Mouse (Mus musculus) midbrain, embryonic 11.5 days (tissue): ENCODE data around the gene Tmem215. TPM values are rescaled to one million over a fixed set of nuclear protein-coding genes. Genes with fewer than 3 reads are reported as not detected.
A peak's percentile ranks its signal among the peaks of the same experiment; 100 is the strongest.

Experiments
- ATAC-seq: fragments of 200-750 bp; cut with Nextera tagmentation; 2 replicates; pipeline ENCODE4 v1.8.0; 2017; ENCODE audit warnings: moderate TSS enrichment, moderate library complexity; ENCODE audit not compliant: low FRiP score
- DNase-seq: peaks from one replicate; pipeline ENCODE4 v3.0.0; 2015; ENCODE audit warnings: low spot score; ENCODE audit errors: missing footprints
- H3K27ac ChIP-seq: fragments of 300-500 bp; sonication (generic); 2 replicates; pipeline ENCODE4 v1.5.1; 2014; ENCODE audit warnings: low read depth, low read length
- H3K27me3 ChIP-seq: fragments of 300-500 bp; sonication (generic); 2 replicates; pipeline ENCODE4 v1.6.1; 2014; ENCODE audit warnings: mild to moderate bottlenecking, low read length, moderate library complexity, mixed read lengths; ENCODE audit not compliant: control insufficient read depth, insufficient read depth
- H3K36me3 ChIP-seq: fragments of 300-500 bp; sonication (generic); 2 replicates; pipeline ENCODE4 v1.6.1; 2014; ENCODE audit warnings: mild to moderate bottlenecking, low read length, moderate library complexity, mixed read lengths; ENCODE audit not compliant: control insufficient read depth, insufficient read depth
- H3K4me1 ChIP-seq: fragments of 300-500 bp; sonication (generic); 2 replicates; pipeline ENCODE4 v1.6.1; 2014; ENCODE audit warnings: low read length; ENCODE audit not compliant: control insufficient read depth, insufficient read depth
- H3K4me2 ChIP-seq: fragments of 300-500 bp; sonication (generic); 2 replicates; pipeline ENCODE4 v1.6.1; 2014; ENCODE audit warnings: mild to moderate bottlenecking, moderate library complexity
- H3K4me3 ChIP-seq: fragments of 300-500 bp; sonication (generic); 2 replicates; pipeline ENCODE4 v1.5.1; 2014; ENCODE audit warnings: low read depth, low read length
- H3K9ac ChIP-seq: fragments of 300-500 bp; sonication (generic); 2 replicates; pipeline ENCODE4 v1.6.1; 2014; ENCODE audit warnings: low read length
- H3K9me3 ChIP-seq: fragments of 300-500 bp; sonication (generic); 2 replicates; pipeline ENCODE4 v1.6.1; 2016; ENCODE audit warnings: low read length; ENCODE audit not compliant: control insufficient read depth
- WGBS: fragments of 180-500 bp; shearing (Covaris S2); extraction: QIAGEN DNeasy Blood & Tissue Kit; methylation state at CpG from one replicate; pipeline ENCODE4 v1.1.7; 2014; 5-methylcytosine and 5-hydroxymethylcytosine counted together
- polyA plus RNA-seq: library from polyadenylated mRNA; unstranded; fragments of >200 nt; fragmentation: Nextera tagmentation; extraction: Ambion mirVana; gene quantifications from 2 replicates; pipeline ENCODE4 v1.2.1, GENCODE M21; 2014

The Tmem215 gene
- polyA plus RNA-seq, result 0.20 and 0.57 TPM in 2 replicates

DNA sequence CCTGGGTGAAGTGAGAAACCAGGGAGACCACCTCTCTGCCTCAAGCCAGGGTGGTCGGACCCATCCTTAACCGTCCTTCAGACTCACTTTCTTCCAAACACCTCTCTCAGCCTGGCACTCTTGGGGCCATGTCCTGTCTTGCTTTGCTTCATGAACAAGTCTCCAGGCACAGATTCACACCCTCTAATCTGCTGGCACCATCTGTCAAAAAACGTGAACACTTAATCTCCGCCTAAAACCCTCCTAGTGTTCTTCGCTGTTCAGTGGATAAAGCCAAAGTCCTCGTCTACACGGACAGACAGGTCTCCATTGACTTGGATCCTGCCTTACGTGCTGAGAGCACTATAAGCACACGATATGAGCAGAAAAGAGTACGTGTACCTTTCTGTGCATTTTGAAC lies at the start of gene Tmem215:
Tmem215 (plus strand) TSS at position 301 of the 400 bp plus-strand sequence.
- no peaks in the 10 kb centered on the region for H3K9me3 ChIP-seq
- ATAC-seq (no peak), DNase-seq (no peak)
- peak within 1 kb of the TSS; percentile 81 for H3K4me2 ChIP-seq
- no peak within 1 kb of the TSS for H3K27ac ChIP-seq
- peak within 1 kb of the TSS; percentile 42 for H3K4me3 ChIP-seq
- no peaks in the 10 kb centered on the region; the same call in 1 of the 2 replicates for H3K27me3 ChIP-seq
- WGBS, result 85% methylated on average over 10 of the region's 10 CpGs
- H3K36me3 ChIP-seq, result no peaks in the 10 kb centered on the region
- no peaks in the 10 kb centered on the region; the same call in 1 of the 2 replicates for H3K4me1 ChIP-seq
- H3K9ac ChIP-seq, result peak within 1 kb of the TSS; percentile 62

DNA sequence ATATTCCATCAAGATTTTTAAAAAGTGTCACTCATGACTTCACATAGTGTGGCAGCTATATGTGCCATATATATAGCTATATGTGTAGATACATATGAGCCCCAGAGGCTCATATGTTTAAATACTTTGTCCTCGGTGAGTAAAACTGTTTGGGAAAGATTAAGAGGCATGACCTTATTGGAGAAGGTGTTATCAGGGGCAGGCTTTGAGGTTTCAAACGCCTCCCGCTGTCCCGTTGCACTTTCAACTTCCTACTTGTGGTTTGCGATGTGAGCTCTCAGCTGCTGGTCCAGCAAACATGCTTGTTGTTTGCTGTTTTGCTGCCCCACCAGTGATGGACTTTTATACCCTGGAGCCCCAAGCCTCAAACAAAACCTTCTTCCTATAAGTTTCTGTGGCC lies 40.1 kb upstream of the Tmem215 start:
- H3K4me3 ChIP-seq, result no peak overlapping the region
- no peaks in the 10 kb centered on the region for H3K27me3 ChIP-seq
- no peak for ATAC-seq
- no peak overlapping the region for H3K4me2 ChIP-seq
- H3K9ac ChIP-seq, result no peak overlapping the region
- H3K9me3 ChIP-seq, result no peaks in the 10 kb centered on the region
- H3K4me1 ChIP-seq, result no peaks in the 10 kb centered on the region
- WGBS, result 87% methylated on average over 5 of the region's 5 CpGs
- H3K27ac ChIP-seq, result no peak overlapping the region
- DNase-seq, result no peak
- H3K36me3 ChIP-seq, result no peaks in the 10 kb centered on the region

DNA sequence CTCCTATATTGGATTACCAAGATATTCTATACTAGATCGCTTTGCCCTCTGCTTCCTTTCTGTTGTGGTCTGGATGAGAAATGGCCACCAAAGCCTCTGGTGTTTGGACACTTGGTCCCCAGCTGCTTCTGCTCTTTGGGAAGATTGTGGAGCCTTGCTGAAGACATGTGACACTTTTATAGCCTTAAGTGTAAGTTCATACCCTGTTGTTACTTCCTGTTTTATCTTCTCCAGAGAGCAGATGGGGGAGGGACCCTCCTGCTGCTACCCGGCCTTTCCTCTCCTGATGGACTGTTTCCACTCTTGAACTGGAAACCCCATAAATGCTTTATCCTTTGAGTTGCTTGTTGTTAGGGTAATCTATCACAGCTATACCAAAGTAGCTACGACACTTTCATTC lies 38.6 kb upstream of the Tmem215 start:
- ATAC-seq, result no peak
- Histone ChIP-seq H3K27ac (no peak overlapping the region), H3K27me3 (no peaks in the 10 kb centered on the region), H3K4me1 (no peaks in the 10 kb centered on the region), H3K9me3 (no peaks in the 10 kb centered on the region), H3K36me3 (no peaks in the 10 kb centered on the region), H3K9ac (no peak overlapping the region), H3K4me3 (no peak overlapping the region), H3K4me2 (no peak overlapping the region)
- DNase-seq, result no peak
- 87% methylated on average over 3 of the region's 3 CpGs for WGBS

DNA sequence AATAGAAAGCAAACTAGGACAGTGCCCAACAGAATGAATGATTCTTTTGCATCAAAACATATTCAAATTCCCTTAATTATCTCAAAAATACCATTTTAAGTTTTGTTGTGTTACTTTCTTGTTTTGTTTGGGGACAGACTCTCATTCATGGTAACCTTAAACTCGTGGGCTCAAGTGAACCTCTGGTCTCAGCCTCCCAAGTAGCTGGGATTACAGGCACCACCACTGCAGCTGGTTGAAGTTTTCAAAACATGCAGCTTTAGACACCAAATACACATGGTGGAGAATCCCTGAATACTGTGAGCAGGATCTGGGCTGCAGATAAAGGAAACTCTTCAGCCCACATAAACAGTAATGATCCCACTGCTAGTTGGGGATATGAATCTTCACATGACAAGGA lies 37.6 kb upstream of the Tmem215 start:
- H3K4me1 ChIP-seq, result no peaks in the 10 kb centered on the region
- WGBS, result 72% methylated on average over 1 of the region's 1 CpGs
- no peak overlapping the region for H3K4me2 ChIP-seq
- DNase-seq (no peak), ATAC-seq (no peak)
- H3K4me3 ChIP-seq, result no peak overlapping the region
- no peaks in the 10 kb centered on the region for H3K27me3 ChIP-seq
- no peak overlapping the region for H3K9ac ChIP-seq
- no peaks in the 10 kb centered on the region for H3K36me3 ChIP-seq
- no peak overlapping the region for H3K27ac ChIP-seq
- H3K9me3 ChIP-seq, result no peaks in the 10 kb centered on the region

DNA sequence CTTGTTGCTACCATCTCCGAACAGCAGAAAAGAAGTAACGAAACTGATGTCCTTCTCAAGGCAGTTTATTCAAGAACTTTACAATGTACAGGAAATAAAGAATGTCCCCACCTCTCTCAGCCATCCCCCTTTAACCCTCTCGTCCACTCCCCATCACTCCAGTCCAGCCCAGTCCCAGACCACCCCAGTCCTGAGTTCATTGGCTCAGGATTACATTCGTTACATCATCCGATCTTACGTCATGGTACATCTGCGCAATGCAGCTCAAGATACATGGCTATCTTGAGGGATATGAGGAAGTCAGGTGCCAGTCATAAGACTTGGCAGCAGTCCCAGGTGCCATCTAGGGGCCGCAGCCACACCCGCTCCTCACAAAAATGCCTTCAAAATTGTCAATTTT lies 28.4 kb upstream of the Tmem215 start:
- 90% methylated on average over 9 of the region's 9 CpGs for WGBS
- H3K4me3 ChIP-seq, result no peak overlapping the region
- H3K36me3 ChIP-seq, result no peaks in the 10 kb centered on the region
- H3K9ac ChIP-seq, result no peak overlapping the region
- no peak for DNase-seq
- H3K9me3 ChIP-seq, result no peaks in the 10 kb centered on the region
- H3K4me1 ChIP-seq, result no peaks in the 10 kb centered on the region
- no peak for ATAC-seq
- H3K27me3 ChIP-seq, result no peaks in the 10 kb centered on the region
- no peak overlapping the region for H3K4me2 ChIP-seq
- no peak overlapping the region for H3K27ac ChIP-seq

DNA sequence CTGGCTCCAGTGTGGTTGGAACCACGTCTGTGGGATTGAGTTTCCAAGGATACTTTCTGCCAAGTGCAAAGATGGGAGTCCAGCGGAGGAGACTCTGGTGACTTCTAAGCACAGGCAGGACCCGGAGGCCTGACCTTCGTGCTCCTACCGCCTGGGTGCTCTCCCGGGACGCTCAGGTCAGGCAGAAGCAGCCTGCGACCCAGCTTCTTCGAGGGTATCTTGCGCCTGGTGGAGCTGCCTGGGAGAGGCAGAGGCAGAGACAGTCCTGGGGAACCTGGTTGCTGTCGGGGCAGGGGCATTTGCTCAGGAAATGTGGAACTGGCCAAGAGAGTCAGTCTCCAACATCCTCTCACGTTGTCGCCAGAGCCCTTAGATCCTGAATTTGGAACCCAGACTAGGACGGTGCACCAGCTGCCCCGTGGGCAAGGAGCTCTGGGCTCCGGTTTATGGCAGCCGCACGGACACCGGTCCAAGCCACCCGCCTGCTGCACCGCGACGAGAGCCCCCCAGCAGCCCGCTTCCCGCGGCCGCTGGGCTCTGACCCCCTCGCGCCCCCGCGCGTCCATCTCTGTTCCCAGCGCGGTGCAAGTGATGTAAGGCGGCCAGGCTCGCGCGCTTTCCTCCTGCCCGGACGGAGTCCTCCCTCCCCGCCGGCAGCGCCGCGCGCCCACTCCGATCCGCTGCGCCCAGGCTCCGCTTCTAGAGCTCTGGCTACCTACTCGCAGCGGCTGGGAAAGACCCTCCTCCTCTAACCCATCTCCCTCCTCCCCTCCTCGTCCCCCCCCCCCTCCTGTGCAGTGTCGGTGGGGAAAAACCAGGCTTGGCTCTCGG lies 935 bp downstream of the Tmem215 start:
- peak; percentile 94 for DNase-seq
- 4% methylated on average over 51 of the region's 55 CpGs for WGBS
- peak; percentile 95 for ATAC-seq
- H3K4me3 ChIP-seq, result peak overlapping the region; percentile 42
- no peaks in the 10 kb centered on the region; the same call in 1 of the 2 replicates for H3K27me3 ChIP-seq
- H3K27ac ChIP-seq, result no peak overlapping the region
- H3K4me2 ChIP-seq, result peak overlapping the region; percentile 81
- H3K9me3 ChIP-seq, result no peaks in the 10 kb centered on the region
- H3K36me3 ChIP-seq, result no peaks in the 10 kb centered on the region
- no peaks in the 10 kb centered on the region; the same call in 1 of the 2 replicates for H3K4me1 ChIP-seq
- H3K9ac ChIP-seq, result peak overlapping the region; percentile 62

DNA sequence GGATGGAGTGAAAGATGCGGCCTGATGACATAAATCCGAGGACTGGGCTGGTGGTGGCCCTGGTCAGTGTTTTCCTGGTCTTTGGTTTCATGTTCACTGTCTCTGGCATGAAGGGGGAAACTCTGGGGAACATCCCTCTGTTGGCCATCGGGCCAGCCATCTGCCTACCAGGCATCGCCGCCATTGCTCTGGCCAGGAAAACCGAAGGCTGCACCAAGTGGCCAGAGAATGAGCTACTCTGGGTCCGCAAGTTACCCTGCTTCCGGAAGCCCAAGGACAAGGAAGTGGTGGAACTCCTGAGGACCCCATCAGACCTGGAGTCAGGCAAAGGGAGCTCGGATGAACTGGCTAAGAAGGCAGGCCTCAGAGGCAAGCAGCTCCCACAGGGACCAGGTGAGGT lies 1.9 kb downstream of the Tmem215 start:
- Histone ChIP-seq H3K27me3 (no peaks in the 10 kb centered on the region; the same call in 1 of the 2 replicates), H3K4me2 (no peak overlapping the region), H3K27ac (no peak overlapping the region), H3K9me3 (no peaks in the 10 kb centered on the region), H3K9ac (no peak overlapping the region), H3K4me3 (no peak overlapping the region), H3K4me1 (no peaks in the 10 kb centered on the region; the same call in 1 of the 2 replicates), H3K36me3 (no peaks in the 10 kb centered on the region)
- no peak for ATAC-seq
- no peak for DNase-seq
- 75% methylated on average over 9 of the region's 9 CpGs for WGBS

DNA sequence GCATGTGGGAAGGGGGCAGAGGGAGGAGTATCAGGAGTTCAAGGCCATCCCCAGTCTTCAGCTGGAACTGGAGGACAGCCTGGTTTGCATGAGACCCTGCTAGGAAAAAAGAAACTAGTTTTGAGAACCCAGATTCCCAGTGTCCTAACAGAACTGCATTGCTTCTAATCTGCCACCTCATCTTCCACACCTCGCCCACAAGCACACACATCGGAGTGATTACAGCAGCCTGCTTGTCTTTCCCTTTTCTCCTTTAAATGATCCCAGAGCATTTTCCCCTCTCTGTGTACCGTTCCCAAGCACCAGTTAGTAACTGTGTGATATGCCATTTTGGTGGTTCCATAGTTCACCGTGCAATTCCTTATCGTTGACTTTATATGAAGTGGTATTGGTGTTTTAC lies 6.0 kb downstream of the Tmem215 start:
- H3K9me3 ChIP-seq, result no peaks in the 10 kb centered on the region
- H3K27ac ChIP-seq, result no peak overlapping the region
- no peaks in the 10 kb centered on the region for H3K36me3 ChIP-seq
- H3K27me3 ChIP-seq, result no peaks in the 10 kb centered on the region; the same call in 1 of the 2 replicates
- 89% methylated on average over 5 of the region's 5 CpGs for WGBS
- H3K4me2 ChIP-seq, result no peak overlapping the region
- no peak for DNase-seq
- no peak overlapping the region for H3K9ac ChIP-seq
- H3K4me1 ChIP-seq, result no peaks in the 10 kb centered on the region
- ATAC-seq, result no peak
- H3K4me3 ChIP-seq, result no peak overlapping the region

DNA sequence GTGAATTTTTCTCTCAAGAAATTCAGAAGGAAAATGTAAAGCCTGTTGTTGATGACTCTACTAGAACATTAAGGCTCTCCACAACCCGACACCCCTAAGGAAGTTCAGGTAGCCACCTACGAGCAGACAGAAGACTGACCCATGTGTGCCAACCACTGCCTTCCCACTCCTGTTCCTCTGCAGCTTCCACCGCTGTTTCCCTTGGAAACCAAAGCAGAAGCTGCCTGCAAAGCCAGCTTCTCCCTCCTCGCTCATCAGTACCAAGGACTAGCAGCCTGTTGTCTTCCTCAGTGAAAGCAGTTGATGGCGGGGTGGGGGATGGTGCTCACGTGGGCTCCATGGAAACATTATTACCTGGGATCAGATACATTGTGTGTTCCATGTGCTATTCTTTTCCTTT lies 14.6 kb downstream of the Tmem215 start:
- ATAC-seq, result no peak
- no peaks in the 10 kb centered on the region for H3K9me3 ChIP-seq
- WGBS, result 75% methylated on average over 6 of the region's 6 CpGs
- H3K4me2 ChIP-seq, result no peak overlapping the region
- H3K27ac ChIP-seq, result no peak overlapping the region
- DNase-seq, result no peak
- H3K36me3 ChIP-seq, result no peaks in the 10 kb centered on the region
- H3K9ac ChIP-seq, result no peak overlapping the region
- no peak overlapping the region for H3K4me3 ChIP-seq
- no peaks in the 10 kb centered on the region for H3K4me1 ChIP-seq
- no peaks in the 10 kb centered on the region for H3K27me3 ChIP-seq
